ENCODE assay signal across 8 mouse cellular contexts in the genomic region with DNA sequence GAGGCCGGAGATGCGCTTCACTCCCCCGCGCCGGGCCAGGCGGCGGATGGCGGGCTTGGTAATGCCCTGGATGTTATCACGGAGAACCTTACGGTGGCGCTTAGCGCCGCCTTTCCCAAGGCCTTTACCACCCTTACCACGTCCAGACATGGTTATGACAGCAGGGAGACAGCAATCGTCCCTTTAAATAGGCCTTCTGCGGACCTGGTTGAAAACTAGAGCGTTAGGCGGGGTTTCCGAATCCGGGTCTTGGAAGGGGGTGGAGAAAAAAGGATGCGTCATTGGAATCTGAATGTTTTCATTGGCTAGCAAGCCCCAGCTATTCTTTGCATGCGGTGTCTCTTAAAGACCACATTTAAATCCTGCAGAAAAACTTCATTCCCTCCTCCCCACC. TPM values are rescaled to one million over a fixed set of nuclear protein-coding genes. Genes with fewer than 3 reads are reported as not detected.
DNase-seq lines count a peak whose midpoint lies in the region; ATAC-seq and TF ChIP-seq lines count a peak whose summit lies in the region.

Gene Hist1h4c (minus strand): TSS at position 155 of the 394 bp plus-strand sequence.

- peak; percentile 98 for DNase-seq in A20 (ENCODE audit: low read depth, low spot score)
- DNase-seq in heart, adult 9 months (ENCODE audit: low spot score in 2 of 2): peak; percentile 99 to 100
- peak; percentile 97 to 98 for DNase-seq in monocyte, adult 2 months (ENCODE audit: low read depth in 1 of 2, low spot score in 2 of 2)
- DNase-seq in spleen, postnatal 36 days (ENCODE audit: low spot score in 2 of 2): peak; percentile 99

- TF ChIP-seq POLR2A in bone marrow macrophage, adult 2 months (IDR thresholded peaks at IDR 0.05; ENCODE audit: borderline replicate concordance, low read depth, low read length): peak; percentile 97
- TF ChIP-seq POLR2A in embryonic fibroblast, embryonic 13.5 days (IDR thresholded peaks at IDR 0.05; ENCODE audit: low read depth, low read length): peak; percentile 100

- H3K27me3 ChIP-seq in kidney, embryonic 14.5 days (ENCODE audit: control insufficient read depth, insufficient read depth, low read length): no peaks in the 10 kb centered on the region
- H3K27me3 ChIP-seq in limb, embryonic 15.5 days: no peaks in the 10 kb centered on the region

- peak within 1 kb of the TSS; percentile 74 for H3K4me2 ChIP-seq in kidney, embryonic 14.5 days (replicated peaks; ENCODE audit: low read depth, low read length)
- H3K4me2 ChIP-seq in limb, embryonic 15.5 days: peak within 1 kb of the TSS; percentile 64

- H3K9ac ChIP-seq in kidney, embryonic 14.5 days (ENCODE audit: low read depth, low read length): peak within 1 kb of the TSS; percentile 76
- peak within 1 kb of the TSS; percentile 40; the same call in 1 of the 2 replicates for H3K9ac ChIP-seq in limb, embryonic 15.5 days

- H3K9me3 ChIP-seq in kidney, embryonic 14.5 days (ENCODE audit: control insufficient read depth, low read length): no peaks in the 10 kb centered on the region
- no peaks in the 10 kb centered on the region for H3K9me3 ChIP-seq in limb, embryonic 15.5 days

- under 1% methylated on average over 14 of the region's 22 CpGs for WGBS in kidney, embryonic 14.5 days
- under 1% methylated on average over 22 of the region's 22 CpGs for WGBS in limb, embryonic 15.5 days

- no peak for TF ChIP-seq CTCF in bone marrow macrophage, adult 2 months (IDR thresholded peaks at IDR 0.05; ENCODE audit: low read depth, low read length)
- no peak for TF ChIP-seq CTCF in embryonic fibroblast, embryonic 13.5 days (IDR thresholded peaks at IDR 0.05; ENCODE audit: borderline replicate concordance, insufficient read depth, low read length)

- peak within 1 kb of the TSS; percentile 63 for H3K27ac ChIP-seq in bone marrow macrophage, adult 2 months (ENCODE audit: insufficient read depth, low read depth, low read length)
- peak within 1 kb of the TSS; percentile 55 for H3K27ac ChIP-seq in embryonic fibroblast, embryonic 13.5 days (ENCODE audit: insufficient read depth, low read length)
- H3K27ac ChIP-seq in kidney, embryonic 14.5 days (ENCODE audit: low read depth, low read length): peak within 1 kb of the TSS; percentile 94
- H3K27ac ChIP-seq in limb, embryonic 15.5 days: peak within 1 kb of the TSS; percentile 93

- H3K4me3 ChIP-seq in bone marrow macrophage, adult 2 months (ENCODE audit: insufficient read depth, low read length): peak within 1 kb of the TSS; percentile 49
- peak within 1 kb of the TSS; percentile 32 for H3K4me3 ChIP-seq in embryonic fibroblast, embryonic 13.5 days (ENCODE audit: insufficient read depth, low read length)
- H3K4me3 ChIP-seq in kidney, embryonic 14.5 days (ENCODE audit: low read length): peak within 1 kb of the TSS; percentile 45
- H3K4me3 ChIP-seq in limb, embryonic 15.5 days: peak within 1 kb of the TSS; percentile 45

- peaks cover 21% of the 10 kb centered on the region for H3K4me1 ChIP-seq in bone marrow macrophage, adult 2 months (ENCODE audit: control insufficient read depth, insufficient read depth, low read length)
- H3K4me1 ChIP-seq in embryonic fibroblast, embryonic 13.5 days (ENCODE audit: control insufficient read depth, insufficient read depth, low read length): no peaks in the 10 kb centered on the region
- 0 out of 2 replicates have a peak, but pooled peaks cover 6% of the 10 kb centered on the region for H3K4me1 ChIP-seq in kidney, embryonic 14.5 days (ENCODE audit: control insufficient read depth, insufficient read depth, low read length)
- peaks cover 20% of the 10 kb centered on the region for H3K4me1 ChIP-seq in limb, embryonic 15.5 days

- no peaks in the 10 kb centered on the region for H3K36me3 ChIP-seq in kidney, embryonic 14.5 days (ENCODE audit: control insufficient read depth, insufficient read depth, low read length)
- H3K36me3 ChIP-seq in limb, embryonic 15.5 days: no peaks in the 10 kb centered on the region

- ATAC-seq in kidney, embryonic 14.5 days (ENCODE audit: low FRiP score, low TSS enrichment): peak; percentile 97
- peak; percentile 95 for ATAC-seq in limb, embryonic 15.5 days (ENCODE audit: insufficient number of reproducible peaks, low FRiP score, low TSS enrichment, low read depth)

RNA-seq across cellular contexts. Expression of gene Hist1h4c, which starts in this region (rescaled TPM):
- polyA plus RNA-seq in bone marrow macrophage, adult 2 months (2012; ENCODE audit: insufficient read depth, insufficient read length, missing spikeins): not detected in 2 replicates
- polyA plus RNA-seq in embryonic fibroblast, embryonic 13.5 days (2011; ENCODE audit: insufficient read length, low read depth, missing spikeins): 2.8 and 3.8 TPM in 2 replicates
- polyA plus RNA-seq in kidney, embryonic 14.5 days (2014; fragmentation: Nextera tagmentation; extraction: Ambion mirVana): 9.0 and 15.0 TPM in 2 replicates
- polyA plus RNA-seq in limb, embryonic 15.5 days (2015; fragmentation: Nextera tagmentation; extraction: Ambion mirVana): 3.2 and 4.0 TPM in 2 replicates

Comparison
In these comparisons a context has a peak if more than half of its experiments do, and no peak if none do; other contexts are left out.
1. Peak in every context shown above with its lines: DNase-seq, ATAC-seq, H3K4me3 ChIP-seq and H3K27ac ChIP-seq.